Mouse (Mus musculus) adrenal gland, postnatal 0 days (tissue): ENCODE data around the gene Tex12. TPM values are rescaled to one million over a fixed set of nuclear protein-coding genes. Genes with fewer than 3 reads are reported as not detected.

Experiments used
- polyA plus RNA-seq: library from polyadenylated mRNA; unstranded; fragments of >200 nt; fragmentation: Nextera tagmentation; extraction: Ambion mirVana; gene quantifications from 2 replicates; pipeline ENCODE4 v1.2.1, GENCODE M21; 2015

Tex12 gene
- not detected in 2 replicates for polyA plus RNA-seq

GRCm38 (mm10) chr9:50561145-50561917 is at the start of gene Tex12:
TSS of gene Tex12 (minus strand) at chr9:50561325.

GRCm38 (mm10) chr9:50603189-50603997 is 42.3 kb upstream of the Tex12 start, which contains the start of the genes Sdhd and Timm8b:
TSS of gene Sdhd (minus strand) at chr9:50603812.
TSS of gene Timm8b (plus strand) at chr9:50603910.

GRCm38 (mm10) chr9:50555094-50555446 is 6.1 kb downstream of the Tex12 start, which contains the start of gene Bco2:
TSS of gene Bco2 (minus strand) at chr9:50555181.

GRCm38 (mm10) chr9:50554241-50555093 is 6.7 kb downstream of the Tex12 start, which contains the start of gene Il18:
TSS of gene Il18 (plus strand) at chr9:50554827.

GRCm38 (mm10) chr9:50528293-50528892 is 32.7 kb downstream of the Tex12 start, which contains the start of gene Pts:
TSS of gene Pts (minus strand) at chr9:50528724.

Other genes with a start within 250 kb of the Tex12 start
- gene Rpl10-ps3, start 216.4 kb downstream of the Tex12 start, polyA plus RNA-seq = 267 and 302 TPM in 2 replicates
- 2.3 and 2.9 TPM in 2 replicates for gene Plet1, start 66.8 kb downstream of the Tex12 start, polyA plus RNA-seq
- 157 and 177 TPM in 2 replicates for gene Pts, start 32.6 kb downstream of the Tex12 start, polyA plus RNA-seq
- gene Il18, start 6.5 kb downstream of the Tex12 start, polyA plus RNA-seq = 17.3 and 23.0 TPM in 2 replicates
- 0.28 and 0.36 TPM in 2 replicates for gene Bco2, start 6.1 kb downstream of the Tex12 start, polyA plus RNA-seq
- gene Sdhd, start 42.5 kb upstream of the Tex12 start, polyA plus RNA-seq = 387 and 421 TPM in 2 replicates
- 516 and 1,009 TPM in 2 replicates for gene Timm8b, start 42.6 kb upstream of the Tex12 start, polyA plus RNA-seq
- gene Pih1d2, start 56.0 kb upstream of the Tex12 start, polyA plus RNA-seq = 4.1 and 4.4 TPM in 2 replicates
- gene Nkapd1, start 56.1 kb upstream of the Tex12 start, polyA plus RNA-seq = 20.6 and 22.3 TPM in 2 replicates
- gene Dlat, start 98.5 kb upstream of the Tex12 start, polyA plus RNA-seq = 33.7 and 50.9 TPM in 2 replicates
- gene Dixdc1, start 178.2 kb upstream of the Tex12 start, polyA plus RNA-seq = 6.4 and 10.8 TPM in 2 replicates
- 11.2 and 17.0 TPM in 2 replicates for gene 2310030G06Rik, start 185.2 kb upstream of the Tex12 start, polyA plus RNA-seq
- gene Cryab, start 190.0 kb upstream of the Tex12 start, polyA plus RNA-seq = 112 and 178 TPM in 2 replicates
- 14.4 and 35.5 TPM in 2 replicates for gene Hspb2, start 191.0 kb upstream of the Tex12 start, polyA plus RNA-seq
- 7.8 and 9.9 TPM in 2 replicates for gene Fdxacb1, start 206.9 kb upstream of the Tex12 start, polyA plus RNA-seq
- gene Alg9, start 213.7 kb upstream of the Tex12 start, polyA plus RNA-seq = 18.2 and 22.4 TPM in 2 replicates
- 91.2 and 102 TPM in 2 replicates for gene 1110032A03Rik, start 214.2 kb upstream of the Tex12 start, polyA plus RNA-seq